Comparison of ENCODE assay signal across 8 mouse cellular contexts in genomic region chr11:20541995-20542637, GRCm38 (mm10). TPM values are rescaled to one million over a fixed set of nuclear protein-coding genes. Genes with fewer than 3 reads are reported as not detected.
DNase-seq lines count a peak whose midpoint lies in the region; ATAC-seq and TF ChIP-seq lines count a peak whose summit lies in the region.

No protein-coding gene starts in this region.

- H3K4me3 ChIP-seq in kidney, embryonic 15.5 days (replicated peaks): peak overlapping the region; percentile 87
- H3K4me3 ChIP-seq in E14TG2a.4 (replicated peaks; ENCODE audit: low read length) (peak overlapping the region; percentile 99), macrophage (ENCODE audit: inconsistent target) (peak overlapping the region; percentile 53)
- H3K4me3 ChIP-seq in heart, embryonic 15.5 days: peak overlapping the region; percentile 75

- 0 out of 2 replicates have a peak, but pooled peaks cover 2% of the 10 kb centered on the region for H3K27me3 ChIP-seq in kidney, embryonic 15.5 days
- no peaks in the 10 kb centered on the region for H3K27me3 ChIP-seq in E14TG2a.4 (ENCODE audit: insufficient read depth, low read length)
- H3K27me3 ChIP-seq in heart, embryonic 15.5 days: no peaks in the 10 kb centered on the region

- H3K79me2 ChIP-seq in macrophage (ENCODE audit: inconsistent target): peaks cover 15% of the 10 kb centered on the region; the same call in 1 of the 2 replicates

- H3K4me1 ChIP-seq in kidney, embryonic 15.5 days: peaks cover 13% of the 10 kb centered on the region
- H3K4me1 ChIP-seq in E14TG2a.4 (replicated peaks; ENCODE audit: low read depth, low read length): peaks cover 65% of the 10 kb centered on the region
- H3K4me1 ChIP-seq in heart, embryonic 15.5 days (replicated peaks): peaks cover 16% of the 10 kb centered on the region

- peak overlapping the region; percentile 59 for H3K27ac ChIP-seq in kidney, embryonic 15.5 days
- peak overlapping the region; percentile 96 for H3K27ac ChIP-seq in heart, embryonic 15.5 days
- peak overlapping the region; percentile 68 for H3K27ac ChIP-seq in macrophage

- ATAC-seq in kidney, embryonic 15.5 days (replicated peaks; ENCODE audit: low FRiP score): no peak
- no peak for ATAC-seq in heart, embryonic 15.5 days (replicated peaks; ENCODE audit: insufficient number of reproducible peaks, insufficient read depth, low FRiP score, low read depth)

- no peaks in the 10 kb centered on the region for H3K9me3 ChIP-seq in kidney, embryonic 15.5 days (replicated peaks)
- no peaks in the 10 kb centered on the region for H3K9me3 ChIP-seq in E14TG2a.4 (ENCODE audit: low read length)
- no peaks in the 10 kb centered on the region for H3K9me3 ChIP-seq in heart, embryonic 15.5 days (replicated peaks)

- peak overlapping the region; percentile 75 for H3K4me2 ChIP-seq in kidney, embryonic 15.5 days
- peak overlapping the region; percentile 83 for H3K4me2 ChIP-seq in heart, embryonic 15.5 days

- no peaks in the 10 kb centered on the region for H3K36me3 ChIP-seq in kidney, embryonic 15.5 days
- H3K36me3 ChIP-seq in E14TG2a.4 (ENCODE audit: insufficient read depth, low read length) (peaks cover 10% of the 10 kb centered on the region), macrophage (ENCODE audit: inconsistent target) (no peaks in the 10 kb centered on the region)
- no peaks in the 10 kb centered on the region for H3K36me3 ChIP-seq in heart, embryonic 15.5 days

- under 1% methylated on average over 27 of the region's 29 CpGs for WGBS in kidney, embryonic 15.5 days
- WGBS in heart, embryonic 15.5 days: 2% methylated on average over 29 of the region's 29 CpGs
- WGBS in macrophage (ENCODE audit: missing documents): 3% methylated on average over 27 of the region's 29 CpGs

- peak overlapping the region; percentile 41 for H3K9ac ChIP-seq in kidney, embryonic 15.5 days
- H3K9ac ChIP-seq in heart, embryonic 15.5 days: peak overlapping the region; percentile 65

- TF ChIP-seq CTCF in E14TG2a.4 (conservative IDR thresholded peaks at IDR 0.05; ENCODE audit: low read length): no peak

- DNase-seq in kidney, postnatal 4 days: no peak
- DNase-seq in brain, adult 2 months (ENCODE audit: low read depth, low spot score): peak; percentile 66
- no peak for DNase-seq in adrenal gland, adult 8-10 months
- no peak for DNase-seq in right cerebral cortex, postnatal 14 days

RNA-seq across cellular contexts. Expression of gene Sertad2, which starts 0.9 kb away (rescaled TPM):
- polyA plus RNA-seq in kidney, embryonic 15.5 days (2015; fragmentation: Nextera tagmentation; extraction: Ambion mirVana): 31.1 and 36.5 TPM in 2 replicates
- polyA plus RNA-seq in heart, embryonic 15.5 days (2015; fragmentation: Nextera tagmentation; extraction: Ambion mirVana): 32.0 and 33.7 TPM in 2 replicates
- total RNA-seq in macrophage (2018; cell fraction: chromatin; rRNA removed): 10 to 100 TPM in 25 of 26 experiments, 1 to 10 TPM in 1; 7.5 to 76.4 (median 22.3) TPM
- 10 to 100 TPM; 15.7 to 64.9 (median 23.4) TPM for total RNA-seq in macrophage (2018; cell fraction: cytosol; rRNA removed)
- 100 to 1,000 TPM in 2 of 26 experiments, 10 to 100 TPM in 24; 18.0 to 116 (median 34.5) TPM for total RNA-seq in macrophage (2018; cell fraction: nucleus; rRNA removed)
- 9.7 to 19.7 TPM (median 12.9 TPM) in 3 replicates for polyA plus RNA-seq in macrophage (2018)
- 10 to 100 TPM; 12.2 to 21.3 (median 14.4) TPM for total RNA-seq in adrenal gland, adult 8-10 months (2022)
